Mouse (Mus musculus): ENCODE measurements around the gene Rassf9.

- TF ChIP-seq CTCF (IDR thresholded peaks at IDR 0.05; ENCODE audit: low read depth, low read length) (no peak), GATA2 (IDR thresholded peaks at IDR 0.05; ENCODE audit: borderline replicate concordance, low read depth, low read length) (no peak), GATA1 (IDR thresholded peaks at IDR 0.05; ENCODE audit: borderline replicate concordance, low read length) (no peak), TAL1 (conservative IDR thresholded peaks at IDR 0.05; ENCODE audit: low read depth, low read length) (no peak), POLR2AphosphoS5 (IDR thresholded peaks at IDR 0.05; ENCODE audit: insufficient replicate concordance, low read depth, low read length) (no peak)
These were observed 50.5 kb downstream of the Rassf9 start for GRCm38 (mm10) chr10:102562488-102562887.

Measured in G1E (cell line).